Comparison of ENCODE assay signal across 8 mouse cellular contexts in genomic region chr1:120032804-120033468, GRCm38 (mm10). TPM values are rescaled to one million over a fixed set of nuclear protein-coding genes. Genes with fewer than 3 reads are reported as not detected.
A peak's percentile ranks its signal among the peaks of the same experiment; 100 is the strongest.
DNase-seq lines count a peak whose midpoint lies in the region; ATAC-seq lines count a peak whose summit lies in the region.

No protein-coding gene starts in this region.

- no peak overlapping the region for H3K9ac ChIP-seq in hindbrain, embryonic 16.5 days (ENCODE audit: low read depth, low read length)

- WGBS in hindbrain, embryonic 16.5 days: 50% methylated on average over 10 of the region's 10 CpGs

- H3K4me3 ChIP-seq in hindbrain, embryonic 16.5 days (ENCODE audit: low read length): no peak overlapping the region

- no peaks in the 10 kb centered on the region for H3K36me3 ChIP-seq in hindbrain, embryonic 16.5 days (ENCODE audit: control insufficient read depth, insufficient read depth, low read length)

- no peaks in the 10 kb centered on the region for H3K4me1 ChIP-seq in hindbrain, embryonic 16.5 days (ENCODE audit: control insufficient read depth, insufficient read depth, low read depth, low read length)

- H3K27me3 ChIP-seq in hindbrain, embryonic 16.5 days (replicated peaks; ENCODE audit: control insufficient read depth, insufficient read depth, low read length): no peaks in the 10 kb centered on the region

- H3K9me3 ChIP-seq in hindbrain, embryonic 16.5 days (ENCODE audit: control insufficient read depth, low read length): no peaks in the 10 kb centered on the region

- H3K27ac ChIP-seq in hindbrain, embryonic 16.5 days (ENCODE audit: low read depth, low read length): no peak overlapping the region

- ATAC-seq in hindbrain, embryonic 16.5 days: peak; percentile 73; the same call in 1 of the 2 replicates

- H3K4me2 ChIP-seq in hindbrain, embryonic 16.5 days (ENCODE audit: low read length): no peak overlapping the region

- DNase-seq in T-cell, adult 2 months (ENCODE audit: low spot score): peak; percentile 66
- peak; percentile 72 to 76 for DNase-seq in cerebellum, postnatal 36 days
- DNase-seq in gastrocnemius, adult 18-20 months (ENCODE audit: low spot score): peak; percentile 77
- peak; percentile 56 to 63 for DNase-seq in layer of hippocampus, postnatal 36 days
- peak; percentile 91 for DNase-seq in lung, postnatal 36 days
- DNase-seq in retina, postnatal 7 days (ENCODE audit: low read depth, low spot score): peak; percentile 68
- peak; percentile 66 for DNase-seq in thymus, postnatal 4 days

RNA-seq across cellular contexts. Expression of gene Sctr, which starts 26.2 kb away (rescaled TPM):
- total RNA-seq in gastrocnemius, adult 18-20 months (2021): 1 to 10 TPM; 3.4 to 4.2 TPM
- 0.76 and 0.92 TPM in 2 replicates for polyA plus RNA-seq in hindbrain, embryonic 16.5 days (2015; fragmentation: Nextera tagmentation; extraction: Ambion mirVana)
- 1 to 10 TPM in 1 of 2 experiments, under 1 TPM in 1; 1.00 to 1.6 TPM for total RNA-seq in layer of hippocampus, postnatal 36 days (2021)

RNA-seq across cellular contexts. Expression of gene Cfap221, which starts 35.9 kb away (rescaled TPM):
- not detected for total RNA-seq in gastrocnemius, adult 18-20 months (2021)
- 0.29 and 0.34 TPM in 2 replicates for polyA plus RNA-seq in hindbrain, embryonic 16.5 days (2015; fragmentation: Nextera tagmentation; extraction: Ambion mirVana)
- under 1 TPM; 0.20 to 0.68 TPM for total RNA-seq in layer of hippocampus, postnatal 36 days (2021)

RNA-seq across cellular contexts. Expression of gene Tmem37, which starts 40.9 kb away (rescaled TPM):
- 10 to 100 TPM; 13.0 to 22.9 TPM for total RNA-seq in gastrocnemius, adult 18-20 months (2021)
- 7.7 and 10.1 TPM in 2 replicates for polyA plus RNA-seq in hindbrain, embryonic 16.5 days (2015; fragmentation: Nextera tagmentation; extraction: Ambion mirVana)
- 1 to 10 TPM in 1 of 2 experiments, under 1 TPM in 1; 0.58 to 1.1 TPM for total RNA-seq in layer of hippocampus, postnatal 36 days (2021)

Comparison
In these comparisons a context has a peak if more than half of its experiments do, and no peak if none do; other contexts are left out.
1. RNA of gene Tmem37, which starts 40.9 kb away (total RNA-seq): 13.0 to 22.9 TPM in gastrocnemius, adult 18-20 months; 0.58 to 1.1 TPM in layer of hippocampus, postnatal 36 days; every median in the first group is over 4 times any median in the second.
2. Peak in every context shown above with its lines, with median percentiles within 50 percentile points of each other: DNase-seq.